Mouse (Mus musculus): Measurements from ENCODE around the gene Fam89a. TPM values are rescaled to one million over a fixed set of nuclear protein-coding genes. Genes with fewer than 3 reads are reported as not detected.

The Fam89a gene
- polyA plus RNA-seq, 1 experiment: 1.5 TPM

GRCm38 (mm10) chr8:124758544-124758943 is 6.9 kb upstream of the Fam89a start:
- Histone ChIP-seq H3K36me3 (ENCODE audit: control insufficient read depth, insufficient read depth) (no peaks in the 10 kb centered on the region), H3K4me3 (ENCODE audit: insufficient read depth, poor library complexity, severe bottlenecking) (no peak overlapping the region), H3K27me3 (ENCODE audit: control insufficient read depth, insufficient read depth, insufficient read length) (peaks cover 46% of the 10 kb centered on the region), H3ac (ENCODE audit: control insufficient read depth, insufficient read length, low read depth) (no peak overlapping the region), H3K79me2 (ENCODE audit: control insufficient read depth, insufficient read depth) (no peaks in the 10 kb centered on the region), H3K79me3 (ENCODE audit: low read depth) (no peaks in the 10 kb centered on the region)
- TF ChIP-seq MYOG (IDR thresholded peaks at IDR 0.05; ENCODE audit: control insufficient read depth, extremely low read depth, insufficient read length): no peak
- TF ChIP-seq MYOD1 (IDR thresholded peaks at IDR 0.05; ENCODE audit: control insufficient read depth, insufficient read length, low read depth): no peak
- no peak for TF ChIP-seq FOSL1 (IDR thresholded peaks at IDR 0.05; ENCODE audit: insufficient read depth, low read length, poor library complexity, severe bottlenecking)
- no peak for TF ChIP-seq CTCF (IDR thresholded peaks at IDR 0.05; ENCODE audit: control insufficient read depth, insufficient read depth, insufficient read length)

DNA sequence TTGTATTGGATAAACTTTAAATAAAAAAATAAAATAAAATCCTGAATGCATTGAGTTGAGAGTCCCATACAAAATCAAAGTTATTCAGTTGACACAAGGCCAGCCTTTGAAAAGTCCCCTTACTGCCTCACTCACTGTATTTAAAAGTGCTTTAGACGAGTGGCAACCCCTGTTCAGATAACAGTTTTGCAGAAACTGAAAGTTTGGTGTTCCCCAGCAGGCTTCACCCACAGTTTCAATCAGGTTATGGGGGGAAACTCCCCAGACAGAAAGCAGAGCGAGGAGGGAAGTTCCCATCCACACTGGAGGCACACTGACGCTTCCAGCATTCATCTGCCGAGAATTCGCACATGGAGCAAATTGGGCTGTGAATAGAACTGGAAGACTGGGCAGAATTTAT is 5.0 kb upstream of the Fam89a start:
- no peak overlapping the region for H3K4me3 ChIP-seq (ENCODE audit: insufficient read depth, poor library complexity, severe bottlenecking)
- no peaks in the 10 kb centered on the region for H3K36me3 ChIP-seq (ENCODE audit: control insufficient read depth, insufficient read depth)
- no peak overlapping the region for H3ac ChIP-seq (ENCODE audit: control insufficient read depth, insufficient read length, low read depth)
- no peaks in the 10 kb centered on the region for H3K79me3 ChIP-seq (ENCODE audit: low read depth)
- H3K79me2 ChIP-seq (ENCODE audit: control insufficient read depth, insufficient read depth): no peaks in the 10 kb centered on the region
- TF ChIP-seq CEBPB (IDR thresholded peaks at IDR 0.05; ENCODE audit: low read depth): no peak
- no peak for TF ChIP-seq USF1 (IDR thresholded peaks at IDR 0.05; ENCODE audit: low read depth)
- TF ChIP-seq MAX (IDR thresholded peaks at IDR 0.05): no peak
- peaks cover 56% of the 10 kb centered on the region for H3K27me3 ChIP-seq (ENCODE audit: control insufficient read depth, insufficient read depth, insufficient read length)

DNA sequence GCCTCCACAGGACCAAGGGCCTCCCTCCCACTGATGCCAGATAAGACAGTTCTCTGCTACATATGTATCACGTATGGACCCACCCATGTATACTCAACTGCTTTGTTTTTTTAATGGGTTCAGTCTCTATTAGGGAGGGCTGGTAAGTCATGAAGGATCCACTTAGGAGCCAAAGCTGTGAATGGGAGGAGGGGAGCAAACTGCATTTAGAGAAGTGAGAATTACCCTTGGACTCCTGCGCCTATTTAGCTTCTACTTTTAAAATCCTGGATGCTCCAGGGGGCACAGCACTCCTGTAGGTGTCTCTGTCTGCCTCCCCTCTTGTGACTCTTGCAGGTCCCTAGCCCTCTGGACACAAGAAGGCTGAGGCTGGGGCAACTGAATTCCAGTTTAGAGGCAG is 4.5 kb upstream of the Fam89a start:
- no peak overlapping the region for H3K4me3 ChIP-seq (ENCODE audit: insufficient read depth, poor library complexity, severe bottlenecking)

DNA sequence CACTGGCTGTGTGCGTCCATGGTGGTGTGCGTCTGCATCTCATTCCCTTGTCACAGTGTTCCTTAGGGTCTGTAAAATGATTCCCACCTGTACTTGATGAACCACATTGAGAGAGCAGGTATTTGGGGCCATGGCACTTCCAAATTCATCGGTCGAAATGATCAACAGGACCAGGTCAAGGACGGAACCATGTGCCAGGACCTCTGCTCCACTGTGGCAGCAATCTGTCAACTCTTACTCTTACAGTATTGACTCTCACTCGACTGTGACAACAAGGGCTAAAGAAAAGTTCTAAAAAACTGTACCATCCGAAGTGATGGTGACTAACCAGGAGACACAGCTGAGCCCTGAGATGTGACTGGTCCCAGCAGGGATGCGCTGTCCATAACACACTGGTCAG is 3.8 kb upstream of the Fam89a start:
- TF ChIP-seq MYOG (IDR thresholded peaks at IDR 0.05; ENCODE audit: control insufficient read depth, extremely low read depth, insufficient read length): no peak
- TF ChIP-seq MYOD1 (IDR thresholded peaks at IDR 0.05; ENCODE audit: control insufficient read depth, insufficient read length, low read depth): no peak
- no peak for TF ChIP-seq FOSL1 (IDR thresholded peaks at IDR 0.05; ENCODE audit: insufficient read depth, low read length, poor library complexity, severe bottlenecking)
- no peak for TF ChIP-seq CEBPB (IDR thresholded peaks at IDR 0.05; ENCODE audit: low read depth)
- no peak for TF ChIP-seq MAX (IDR thresholded peaks at IDR 0.05)
- no peak for TF ChIP-seq USF1 (IDR thresholded peaks at IDR 0.05; ENCODE audit: low read depth)
- TF ChIP-seq CTCF (IDR thresholded peaks at IDR 0.05; ENCODE audit: control insufficient read depth, insufficient read depth, insufficient read length): no peak
- no peak overlapping the region for H3ac ChIP-seq (ENCODE audit: control insufficient read depth, insufficient read length, low read depth)

More for the DNA sequence above, 4.5 kb upstream of the Fam89a start:
- Histone ChIP-seq H3ac (ENCODE audit: control insufficient read depth, insufficient read length, low read depth) (no peak overlapping the region), H3K79me2 (ENCODE audit: control insufficient read depth, insufficient read depth) (no peaks in the 10 kb centered on the region), H3K79me3 (ENCODE audit: low read depth) (no peaks in the 10 kb centered on the region), H3K27me3 (ENCODE audit: control insufficient read depth, insufficient read depth, insufficient read length) (peaks cover 56% of the 10 kb centered on the region), H3K36me3 (ENCODE audit: control insufficient read depth, insufficient read depth) (no peaks in the 10 kb centered on the region)
- TF ChIP-seq CTCF (IDR thresholded peaks at IDR 0.05; ENCODE audit: control insufficient read depth, insufficient read depth, insufficient read length): no peak
- no peak for TF ChIP-seq CEBPB (IDR thresholded peaks at IDR 0.05; ENCODE audit: low read depth)
- no peak for TF ChIP-seq MAX (IDR thresholded peaks at IDR 0.05)
- TF ChIP-seq USF1 (IDR thresholded peaks at IDR 0.05; ENCODE audit: low read depth): no peak
- TF ChIP-seq MYOD1 (IDR thresholded peaks at IDR 0.05; ENCODE audit: control insufficient read depth, insufficient read length, low read depth): no peak
- TF ChIP-seq MYOG (IDR thresholded peaks at IDR 0.05; ENCODE audit: control insufficient read depth, extremely low read depth, insufficient read length): no peak
- TF ChIP-seq FOSL1 (IDR thresholded peaks at IDR 0.05; ENCODE audit: insufficient read depth, low read length, poor library complexity, severe bottlenecking): no peak

DNA sequence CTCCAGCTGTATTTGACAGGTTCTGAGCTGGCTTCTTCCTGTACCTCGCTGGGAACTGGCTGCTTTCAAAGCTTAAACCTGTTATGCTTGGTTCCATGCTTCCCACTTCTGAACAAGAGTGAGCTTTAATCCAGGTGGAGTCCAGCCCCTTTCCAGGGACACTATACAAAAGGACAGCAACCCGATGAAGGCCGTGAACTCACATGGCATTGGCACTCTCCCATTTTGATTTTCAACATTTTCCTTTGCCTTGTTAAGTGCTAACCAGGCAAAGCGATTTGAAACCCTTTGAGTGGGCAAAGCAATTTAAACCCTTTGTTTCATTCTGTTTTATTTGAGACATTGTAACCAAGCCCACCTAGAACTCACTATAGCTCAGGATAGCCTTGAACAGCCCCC is 3.2 kb upstream of the Fam89a start:
- peaks cover 54% of the 10 kb centered on the region for H3K27me3 ChIP-seq (ENCODE audit: control insufficient read depth, insufficient read depth, insufficient read length)
- no peaks in the 10 kb centered on the region for H3K79me2 ChIP-seq (ENCODE audit: control insufficient read depth, insufficient read depth)
- no peaks in the 10 kb centered on the region for H3K79me3 ChIP-seq (ENCODE audit: low read depth)
- H3K4me3 ChIP-seq (ENCODE audit: insufficient read depth, poor library complexity, severe bottlenecking): no peak overlapping the region
- H3ac ChIP-seq (ENCODE audit: control insufficient read depth, insufficient read length, low read depth): no peak overlapping the region
- no peak for TF ChIP-seq USF1 (IDR thresholded peaks at IDR 0.05; ENCODE audit: low read depth)
- TF ChIP-seq CEBPB (IDR thresholded peaks at IDR 0.05; ENCODE audit: low read depth): no peak
- no peak for TF ChIP-seq CTCF (IDR thresholded peaks at IDR 0.05; ENCODE audit: control insufficient read depth, insufficient read depth, insufficient read length)
- TF ChIP-seq MAX (IDR thresholded peaks at IDR 0.05): no peak
- H3K36me3 ChIP-seq (ENCODE audit: control insufficient read depth, insufficient read depth): no peaks in the 10 kb centered on the region

More for the DNA sequence above, 3.8 kb upstream of the Fam89a start:
- no peaks in the 10 kb centered on the region for H3K79me3 ChIP-seq (ENCODE audit: low read depth)
- no peaks in the 10 kb centered on the region for H3K79me2 ChIP-seq (ENCODE audit: control insufficient read depth, insufficient read depth)
- H3K4me3 ChIP-seq (ENCODE audit: insufficient read depth, poor library complexity, severe bottlenecking): no peak overlapping the region
- H3K27me3 ChIP-seq (ENCODE audit: control insufficient read depth, insufficient read depth, insufficient read length): peaks cover 57% of the 10 kb centered on the region
- no peaks in the 10 kb centered on the region for H3K36me3 ChIP-seq (ENCODE audit: control insufficient read depth, insufficient read depth)

GRCm38 (mm10) chr8:124754101-124754791 is 2.6 kb upstream of the Fam89a start:
- TF ChIP-seq CTCF (IDR thresholded peaks at IDR 0.05; ENCODE audit: control insufficient read depth, insufficient read depth, insufficient read length): no peak
- no peak for TF ChIP-seq MYOG (IDR thresholded peaks at IDR 0.05; ENCODE audit: control insufficient read depth, extremely low read depth, insufficient read length)
- TF ChIP-seq USF1 (IDR thresholded peaks at IDR 0.05; ENCODE audit: low read depth): no peak
- TF ChIP-seq FOSL1 (IDR thresholded peaks at IDR 0.05; ENCODE audit: insufficient read depth, low read length, poor library complexity, severe bottlenecking): no peak
- no peak for TF ChIP-seq MYOD1 (IDR thresholded peaks at IDR 0.05; ENCODE audit: control insufficient read depth, insufficient read length, low read depth)
- no peak for TF ChIP-seq MAX (IDR thresholded peaks at IDR 0.05)
- TF ChIP-seq CEBPB (IDR thresholded peaks at IDR 0.05; ENCODE audit: low read depth): no peak
- no peaks in the 10 kb centered on the region for H3K79me2 ChIP-seq (ENCODE audit: control insufficient read depth, insufficient read depth)
- H3K36me3 ChIP-seq (ENCODE audit: control insufficient read depth, insufficient read depth): no peaks in the 10 kb centered on the region
- no peak overlapping the region for H3ac ChIP-seq (ENCODE audit: control insufficient read depth, insufficient read length, low read depth)
- no peak overlapping the region for H3K4me3 ChIP-seq (ENCODE audit: insufficient read depth, poor library complexity, severe bottlenecking)
- peaks cover 60% of the 10 kb centered on the region for H3K27me3 ChIP-seq (ENCODE audit: control insufficient read depth, insufficient read depth, insufficient read length)
- H3K79me3 ChIP-seq (ENCODE audit: low read depth): no peaks in the 10 kb centered on the region

Measured in C2C12 (cell line).